Mouse (Mus musculus) heart, postnatal 25 days (tissue): ENCODE results near the gene Fzd5. TPM values are rescaled to one million over a fixed set of nuclear protein-coding genes. Genes with fewer than 3 reads are reported as not detected.
A peak's percentile ranks its signal among the peaks of the same experiment; 100 is the strongest.

Source experiments
- DNase-seq: peaks from one replicate; pipeline ENCODE4 v3.0.0; 2022; ENCODE audit warnings: low spot score
- intact Hi-C: fragments of 180-260 bp; cut with DNase I; formaldehyde crosslinking; loops from one replicate; pipeline ENCODE4 v1.15.1; 2025
- total RNA-seq, 2 experiments: library from RNA; stranded (reverse); gene quantifications; 2 replicates each; pipeline ENCODE4 v1.2.3; 2021

Fzd5 gene
- 1 to 10 TPM; 4.0 to 5.8 TPM for total RNA-seq

DNA sequence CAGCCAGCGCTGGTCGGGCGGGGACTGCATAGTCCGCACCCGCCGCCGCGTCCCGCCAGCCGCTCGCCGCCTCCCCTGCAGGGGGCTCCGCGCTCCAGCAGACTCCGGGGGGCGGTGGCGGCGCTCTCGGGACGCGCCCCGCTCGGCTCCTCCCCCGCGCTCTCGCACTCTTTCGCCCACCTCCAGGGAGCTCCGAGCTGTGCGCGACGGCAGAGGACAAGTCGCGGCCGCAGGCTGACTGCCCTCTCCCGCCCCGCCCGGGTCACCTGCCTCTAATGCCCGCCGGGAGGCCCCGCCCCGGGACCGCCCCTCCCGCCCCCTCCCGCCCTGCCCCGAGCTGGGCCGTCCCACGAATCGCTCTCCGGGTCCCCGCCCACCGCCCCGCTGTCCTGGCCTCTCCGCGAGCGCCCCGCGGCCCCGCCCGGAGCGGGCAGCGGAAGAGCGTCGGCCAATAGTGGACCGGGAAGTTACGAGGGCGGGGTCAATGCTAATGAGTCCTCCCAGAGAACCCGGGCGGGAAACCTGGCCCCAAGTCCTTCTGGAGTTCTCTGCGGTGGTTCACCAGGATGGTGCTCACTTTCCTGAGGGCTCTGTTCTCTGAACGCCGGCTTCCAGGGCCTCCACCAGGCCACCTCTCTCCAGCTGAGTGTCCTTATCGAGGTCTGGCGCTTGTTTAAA, at the start of gene Fzd5:
Fzd5 (minus strand) TSS at position 250 of the 678 bp plus-strand sequence.
- peak; percentile 87 for DNase-seq
- intact Hi-C loops, result loop anchor here (2.0 to 5.0 kb wide), 2 partner anchors 55 to 181 kb away; no protein-coding TSS in a partner anchor

DNA sequence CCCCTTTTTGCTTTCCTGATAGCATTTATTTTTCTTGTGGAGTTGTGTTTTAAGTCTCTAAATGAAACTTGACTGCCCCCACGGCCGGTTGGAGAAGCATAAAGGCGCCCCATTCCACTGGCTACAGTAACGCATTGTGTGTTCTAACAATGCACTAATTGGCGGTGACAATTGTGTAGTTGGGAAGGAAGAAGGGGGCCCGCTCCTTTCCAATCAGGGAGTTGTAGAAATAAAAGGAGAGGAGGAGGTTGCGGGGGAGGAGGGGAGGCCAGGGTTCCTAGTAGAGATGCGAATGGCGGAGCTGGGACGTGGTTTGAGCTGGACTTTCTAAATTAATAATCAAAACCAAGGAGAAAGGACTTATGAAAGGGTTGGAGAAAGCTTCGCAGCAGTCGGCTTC, 42.3 kb upstream of the Fzd5 start:
- intact Hi-C loops, result no loop called here
- no peak for DNase-seq

- intact Hi-C loops, result no loop called here
- DNase-seq, result no peak
Observed at GRCm38 (mm10) chr1:64779415-64779814, 41.9 kb upstream of the Fzd5 start.

DNA sequence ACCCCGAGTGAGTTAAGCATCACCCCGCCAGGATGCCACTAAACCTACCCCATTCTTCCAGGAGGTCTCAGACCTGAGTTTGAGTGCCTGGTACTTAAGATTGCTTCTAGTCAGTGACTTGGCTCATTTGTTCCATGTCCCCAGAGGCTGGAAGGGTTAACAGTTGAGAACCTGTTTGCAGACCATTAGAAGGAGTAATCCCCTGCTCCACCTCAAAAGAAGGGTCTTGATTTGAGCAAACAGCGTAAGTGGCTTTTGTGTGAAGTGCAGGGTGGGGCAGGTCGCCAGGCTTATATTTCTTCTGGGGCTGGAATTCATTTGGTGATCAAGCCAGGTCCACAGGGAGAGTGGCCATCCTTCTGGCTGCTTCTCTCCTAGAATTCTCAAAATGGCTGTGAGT, 35.8 kb upstream of the Fzd5 start:
- DNase-seq, result no peak
- intact Hi-C loops, result no loop called here

GRCm38 (mm10) chr1:64770169-64770568, 32.6 kb upstream of the Fzd5 start:
- no peak for DNase-seq
- intact Hi-C loops, result no loop called here

GRCm38 (mm10) chr1:64761646-64762045, 24.1 kb upstream of the Fzd5 start:
- intact Hi-C loops, result no loop called here
- DNase-seq, result no peak

DNA sequence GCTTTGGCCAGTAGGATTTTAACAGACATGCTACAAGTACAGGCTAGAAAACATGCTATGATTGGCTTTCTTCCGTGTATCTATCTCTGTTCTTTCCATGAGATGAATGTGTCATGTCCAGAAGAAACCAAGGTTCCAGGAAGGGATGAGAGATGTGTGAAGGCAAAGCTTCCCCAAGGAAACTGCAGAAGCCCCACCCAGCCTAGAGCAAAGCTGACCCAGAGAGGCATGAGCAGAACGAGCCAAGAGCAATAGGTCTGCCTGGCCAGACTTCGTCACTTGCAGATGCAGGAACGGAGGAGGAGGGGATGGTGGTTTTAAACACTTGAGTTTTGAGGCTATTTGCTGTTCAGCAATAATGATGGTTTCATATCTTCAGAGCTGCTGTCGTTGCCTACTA, 20.2 kb upstream of the Fzd5 start:
- peak; percentile 35 for DNase-seq
- intact Hi-C loops, result no loop called here

GRCm38 (mm10) chr1:64757254-64757653, 19.7 kb upstream of the Fzd5 start:
- intact Hi-C loops, result no loop called here

DNA sequence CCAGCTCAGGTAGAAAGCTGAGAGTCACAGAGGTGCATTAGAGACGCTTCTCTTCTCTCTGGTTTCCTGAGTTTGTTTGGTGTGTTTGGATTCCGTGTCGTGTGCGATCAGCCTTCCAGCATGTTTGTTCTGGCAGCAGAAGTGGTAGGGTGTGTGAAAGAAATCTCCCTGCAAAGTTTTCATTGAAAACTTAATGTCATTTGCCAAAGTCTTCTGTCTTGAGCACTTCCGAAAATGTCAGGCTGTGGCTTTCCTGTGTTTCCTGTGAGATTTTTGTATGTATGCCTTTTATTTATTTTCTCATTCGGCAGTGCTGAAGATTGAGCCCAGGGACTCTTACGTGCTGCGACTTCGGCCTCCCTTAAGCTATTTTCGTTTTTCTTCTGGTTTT, 19.1 kb upstream of the Fzd5 start:
- DNase-seq, result no peak

More at GRCm38 (mm10) chr1:64757254-64757653, 19.7 kb upstream of the Fzd5 start:
- peak; percentile 21 for DNase-seq

DNA sequence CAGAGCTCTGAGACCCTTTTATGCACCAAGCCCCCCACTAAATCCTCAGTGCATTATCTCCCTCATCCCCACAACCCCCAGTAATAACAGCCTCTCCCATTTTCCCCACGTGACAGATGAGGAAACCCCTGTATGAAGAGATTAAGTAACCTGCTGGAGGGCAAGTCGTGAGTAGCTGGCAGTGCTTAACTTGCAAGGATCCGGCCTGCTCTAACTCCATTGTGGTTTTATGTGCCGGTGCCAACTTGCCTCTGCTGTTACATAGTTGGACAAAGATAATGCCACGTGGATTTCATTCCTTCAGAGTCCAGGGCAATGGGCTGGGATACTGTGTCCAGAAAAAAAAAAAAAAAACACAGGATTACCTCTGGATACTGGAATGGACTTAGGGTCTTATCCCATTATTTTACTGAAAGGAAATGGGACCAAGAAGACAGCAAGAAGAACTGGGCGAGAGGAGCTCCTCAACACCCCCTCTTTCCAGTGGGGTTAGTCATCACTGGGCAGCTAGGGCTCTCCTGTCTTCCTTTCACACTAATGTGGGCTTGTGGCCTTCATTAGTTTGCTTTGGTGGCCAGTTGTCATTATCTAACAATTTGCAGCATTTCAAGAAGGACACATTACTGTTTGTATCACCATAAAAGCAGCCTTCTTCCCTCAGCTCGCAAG, 18.6 kb upstream of the Fzd5 start:
- DNase-seq, result no peak
- intact Hi-C loops, result no loop called here

More for the DNA sequence above, 19.1 kb upstream of the Fzd5 start:
- intact Hi-C loops, result no loop called here

DNA sequence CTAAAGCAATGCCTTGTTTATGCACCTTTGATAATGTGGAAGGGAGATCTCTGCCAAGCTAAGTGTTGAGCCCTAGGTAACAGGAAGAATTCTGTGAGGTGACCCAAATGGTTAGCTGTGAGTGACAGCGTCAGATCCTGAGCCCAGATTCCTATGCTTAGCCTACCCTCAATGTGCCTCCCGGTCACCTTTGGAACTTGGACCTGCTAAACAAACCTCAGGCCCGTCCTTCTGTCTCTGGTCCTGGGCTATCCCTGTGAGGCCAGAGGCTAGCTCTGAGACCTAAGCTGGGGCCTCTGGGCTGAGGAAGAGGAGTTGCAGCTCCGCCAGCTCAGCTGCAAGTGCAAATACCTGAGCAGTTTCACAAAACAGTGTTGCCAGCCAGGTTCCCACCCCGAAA, 17.1 kb upstream of the Fzd5 start:
- intact Hi-C loops, result no loop called here
- no peak for DNase-seq

DNA sequence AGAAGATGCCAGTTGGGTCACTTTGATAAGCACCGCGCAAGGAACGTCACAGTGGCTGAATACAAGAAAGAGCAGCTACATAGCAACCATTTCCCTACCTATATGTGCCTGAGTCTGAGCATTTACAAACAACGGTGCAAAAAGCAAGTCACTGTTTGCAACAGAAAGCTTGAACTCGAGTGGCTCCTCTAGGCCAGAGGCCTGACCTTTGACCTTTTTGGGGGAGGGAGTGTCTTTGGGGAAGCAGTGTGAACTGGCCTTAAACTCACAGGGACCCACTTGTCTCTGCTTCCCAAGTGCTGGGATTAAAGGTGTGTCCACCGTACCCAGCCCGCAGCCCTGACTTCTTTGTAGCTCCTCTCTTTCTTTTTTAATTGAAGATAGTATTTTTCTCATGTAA, 16.1 kb upstream of the Fzd5 start:
- intact Hi-C loops, result no loop called here
- DNase-seq, result no peak

DNA sequence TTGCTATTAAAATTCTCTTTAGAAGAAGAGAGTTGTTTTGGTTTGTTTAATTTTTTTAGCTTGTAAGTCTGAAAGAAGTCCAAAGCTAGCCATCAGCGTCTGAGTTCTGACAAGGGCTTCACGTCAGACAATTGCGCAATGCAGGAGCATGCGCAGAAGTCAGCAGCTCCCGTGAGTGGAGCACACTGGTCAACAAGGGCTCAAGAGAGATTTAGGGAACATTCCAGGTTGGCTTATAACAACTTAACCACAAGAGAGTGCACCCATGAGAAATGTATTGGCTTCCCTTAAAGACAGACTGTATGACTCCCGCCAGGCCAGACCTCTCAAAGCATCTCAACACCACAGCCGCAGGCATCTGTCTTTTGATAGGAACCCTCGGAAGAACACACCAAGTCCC, 15.6 kb upstream of the Fzd5 start:
- intact Hi-C loops, result no loop called here
- peak; percentile 48 for DNase-seq

GRCm38 (mm10) chr1:64744616-64745015, 7.1 kb upstream of the Fzd5 start:
- intact Hi-C loops, result no loop called here

DNA sequence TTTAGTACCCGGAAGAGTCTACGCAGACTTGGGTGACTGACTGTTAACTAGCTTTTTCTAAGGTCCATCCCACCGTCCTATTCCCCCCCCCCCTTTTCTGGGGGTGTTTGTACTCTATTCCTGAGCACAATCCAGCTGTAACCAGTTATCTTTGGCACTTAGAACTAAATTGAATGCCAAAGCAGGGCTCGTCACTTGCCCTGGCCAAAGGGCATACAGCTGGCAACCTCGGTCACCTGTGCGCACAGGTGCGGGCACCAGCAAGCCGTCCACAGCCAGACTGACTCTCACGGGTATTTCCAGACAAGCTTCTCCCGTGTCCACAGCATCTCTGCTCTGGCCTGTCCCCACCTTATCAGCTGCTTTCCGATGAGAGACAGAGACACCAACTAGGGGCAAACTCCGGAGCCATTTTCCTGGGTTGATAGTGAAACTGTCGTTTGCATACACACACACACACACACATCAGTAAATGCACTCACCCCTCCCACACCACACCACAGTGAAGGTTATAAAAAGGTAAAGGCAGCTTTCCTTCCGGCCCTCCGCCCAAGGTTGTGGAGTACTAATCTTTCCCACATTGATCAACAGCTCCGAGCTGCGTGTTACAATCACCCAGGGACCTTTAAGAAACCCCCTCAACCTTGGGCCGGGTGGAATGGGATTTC, 5.3 kb upstream of the Fzd5 start:
- intact Hi-C loops, result no loop called here
- DNase-seq, result no peak

More at GRCm38 (mm10) chr1:64744616-64745015, 7.1 kb upstream of the Fzd5 start:
- DNase-seq, result no peak

GRCm38 (mm10) chr1:64738661-64739082, 1.1 kb upstream of the Fzd5 start:
- intact Hi-C loops, result loop anchor here (5.0 kb wide), 1 partner anchor 54 kb away; no protein-coding TSS in a partner anchor
- DNase-seq, result no peak

- no peak for DNase-seq
- intact Hi-C loops, result loop anchor here (5.0 kb wide), 1 partner anchor 54 kb away; no protein-coding TSS in a partner anchor
Observed at GRCm38 (mm10) chr1:64738180-64738555, 617 bp upstream of the Fzd5 start.

GRCm38 (mm10) chr1:64736681-64737501, 660 bp downstream of the Fzd5 start:
- intact Hi-C loops, result loop anchor here (2.0 to 5.0 kb wide), 2 partner anchors 55 to 182 kb away; no protein-coding TSS in a partner anchor
- peak; percentile 13 for DNase-seq

- intact Hi-C loops, result loop anchor here (2.0 to 5.0 kb wide), 2 partner anchors 56 to 183 kb away; no protein-coding TSS in a partner anchor
- DNase-seq, result peak; percentile 9
Observed at GRCm38 (mm10) chr1:64735781-64736680, 1.5 kb downstream of the Fzd5 start.
